Mouse (Mus musculus) adipose tissue, adult 10 weeks (tissue): ENCODE results near the gene Zfp972. TPM values are rescaled to one million over a fixed set of nuclear protein-coding genes. Genes with fewer than 3 reads are reported as not detected.

Experiments
- polyA plus RNA-seq: library from polyadenylated mRNA; stranded (reverse); fragments of 350-450 nt; fragmentation: Illumina TruSeq; extraction: RNeasy Lipid Tissue Mini Kit (QIAGEN cat#74804); gene quantifications from one replicate; pipeline ENCODE4 v1.2.3, GENCODE M21; 2014; ENCODE audit warnings: low read depth, low replicate concordance

Zfp972 gene
- polyA plus RNA-seq = 0.71 TPM

GRCm38 (mm10) chr2:177925563-177926103 lies at the start of gene Zfp972:
Gene Zfp972, minus strand, starts transcription at chr2:177925613.

GRCm38 (mm10) chr2:177957145-177957544 lies 31.7 kb upstream of the Zfp972 start, which contains the start of gene Gm14326:
Gene Gm14326, minus strand, starts transcription at chr2:177957297.

DNA sequence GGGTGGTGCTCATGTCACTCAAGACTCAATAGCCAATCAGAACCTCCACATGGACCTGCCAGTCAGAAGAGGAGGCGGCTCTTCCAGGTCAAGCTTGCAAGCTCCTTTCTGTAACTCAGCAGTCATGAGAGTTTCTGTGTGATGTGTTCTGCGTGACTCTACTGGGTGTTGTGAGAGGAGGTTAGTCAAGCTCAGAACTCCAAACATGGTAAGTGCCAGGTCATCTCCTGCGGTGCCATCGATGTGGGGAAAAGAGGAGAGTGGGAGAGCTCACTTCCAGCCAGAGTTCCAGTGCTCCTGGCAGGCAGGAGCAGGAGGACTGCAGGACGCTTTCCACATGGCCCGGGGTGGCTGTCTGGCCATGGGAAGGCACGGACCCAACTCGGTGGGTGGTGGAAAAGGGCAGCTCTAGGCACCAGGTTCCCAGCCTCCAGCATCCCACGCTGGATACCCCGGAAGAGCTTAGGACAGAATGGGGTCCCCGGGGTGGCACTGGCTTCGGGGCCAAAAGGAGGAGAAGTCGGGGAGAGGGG lies 28.3 kb downstream of the Zfp972 start, which contains the start of gene Gm14327:
Gene Gm14327 (plus strand): TSS at position 51 of the 533 bp plus-strand sequence.

Other genes with a start within 250 kb of the Zfp972 start
- 8.5 TPM for gene Gm14322, start 166.3 kb downstream of the Zfp972 start, polyA plus RNA-seq
- gene Gm14325, start 85.3 kb downstream of the Zfp972 start, polyA plus RNA-seq = 33.9 TPM
- gene Gm14327, start 28.5 kb downstream of the Zfp972 start, polyA plus RNA-seq = 7.2 TPM
- gene Gm14326, start 31.7 kb upstream of the Zfp972 start, polyA plus RNA-seq = 18.1 TPM
- gene Zfp971, start 97.7 kb upstream of the Zfp972 start, polyA plus RNA-seq = 9.8 TPM
- 12.8 TPM for gene Zfp931, start 152.9 kb upstream of the Zfp972 start, polyA plus RNA-seq
- gene Phactr3, start 193.4 kb upstream of the Zfp972 start, polyA plus RNA-seq = 0.29 TPM